Mouse (Mus musculus) layer of hippocampus, adult 11-12 months (tissue): ENCODE measurements around the gene Etl4.

Experiments used
- DNase-seq: peaks from one replicate; pipeline ENCODE4 v3.0.0; 2022; ENCODE audit warnings: low spot score

Etl4 gene

DNA sequence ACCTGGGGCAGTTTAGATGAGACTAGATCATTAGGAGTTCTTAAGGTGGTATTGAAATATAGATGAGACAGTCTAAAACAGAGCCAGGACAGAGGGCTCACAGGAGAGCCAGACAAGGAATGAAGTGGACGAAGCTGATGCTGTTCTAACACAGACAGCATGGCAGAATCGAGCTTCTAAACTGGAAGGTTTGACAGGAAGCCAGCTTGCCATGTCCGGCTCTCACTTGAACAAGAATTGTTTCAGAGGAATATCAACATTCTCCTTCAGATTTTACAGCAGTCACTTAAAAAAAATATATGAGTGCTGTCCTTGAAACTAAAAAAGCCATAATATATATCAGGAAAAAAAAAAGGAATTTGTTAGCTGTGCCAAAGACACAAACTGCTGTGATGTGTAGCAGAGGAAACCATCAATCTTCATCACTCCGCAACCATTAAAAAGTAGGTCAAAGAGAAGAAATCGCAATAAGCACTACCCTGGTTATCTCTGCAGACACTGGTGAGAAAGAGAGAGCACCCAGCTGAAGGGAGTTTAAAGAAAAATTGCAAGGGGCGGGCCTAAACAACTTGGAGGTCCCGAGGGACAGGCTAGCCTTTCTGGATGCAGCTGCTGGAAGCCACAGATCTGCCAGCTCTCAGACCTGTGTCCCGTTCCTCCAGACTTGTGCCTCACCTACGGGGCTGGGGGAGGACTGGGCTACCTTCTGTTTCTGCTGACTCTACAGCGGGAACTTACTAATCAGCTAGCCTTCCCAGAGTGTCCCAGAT, 534.3 kb downstream of the Etl4 start:
- DNase-seq, result no peak

DNA sequence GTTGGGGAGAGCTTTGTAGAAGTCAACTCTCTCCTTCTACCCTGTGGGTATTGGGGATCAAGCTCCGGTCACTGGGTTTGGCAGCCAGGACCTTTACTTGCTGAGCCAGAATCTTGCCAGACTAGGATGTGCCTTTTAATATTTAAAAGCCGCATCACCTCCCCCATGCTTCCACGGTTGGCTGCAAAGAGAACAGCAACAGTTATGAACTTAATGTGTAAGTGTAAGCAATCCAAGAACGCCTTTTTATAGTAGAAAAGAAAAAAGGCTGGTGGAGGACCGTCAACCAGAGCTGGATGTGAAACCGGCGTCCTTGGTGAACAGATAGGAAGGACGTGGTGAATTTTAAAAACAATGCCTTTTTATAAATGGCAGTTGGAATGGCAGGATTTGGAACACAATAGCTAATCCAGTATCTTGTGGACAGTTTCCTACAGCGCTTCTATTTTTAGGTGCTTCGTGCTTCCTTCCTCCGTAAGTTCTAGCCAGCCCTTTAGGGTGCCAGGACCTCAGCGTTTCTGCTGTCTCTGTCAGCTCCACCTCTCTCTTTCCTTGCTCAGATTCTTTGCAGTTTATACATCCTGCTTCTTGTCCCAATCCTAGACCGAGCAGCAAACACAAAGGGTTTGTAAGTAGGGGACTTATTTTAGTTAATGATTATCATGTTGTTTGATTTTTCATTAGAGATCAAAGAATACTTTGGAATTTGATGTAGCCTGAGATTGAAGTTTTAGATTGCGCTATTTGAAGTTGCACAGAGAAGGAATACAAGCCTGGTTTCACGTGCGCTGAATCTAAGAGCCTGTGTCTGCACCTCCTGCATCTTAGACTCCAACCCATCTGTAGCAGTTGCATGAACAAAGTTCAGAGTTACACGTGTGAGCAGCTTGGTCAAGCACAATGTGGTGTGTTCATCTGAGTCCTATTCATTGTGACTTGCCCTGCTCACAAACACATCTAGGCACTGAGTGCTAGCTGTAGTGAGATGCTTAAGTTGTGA, 535.9 kb downstream of the Etl4 start:
- DNase-seq, result no peak

DNA sequence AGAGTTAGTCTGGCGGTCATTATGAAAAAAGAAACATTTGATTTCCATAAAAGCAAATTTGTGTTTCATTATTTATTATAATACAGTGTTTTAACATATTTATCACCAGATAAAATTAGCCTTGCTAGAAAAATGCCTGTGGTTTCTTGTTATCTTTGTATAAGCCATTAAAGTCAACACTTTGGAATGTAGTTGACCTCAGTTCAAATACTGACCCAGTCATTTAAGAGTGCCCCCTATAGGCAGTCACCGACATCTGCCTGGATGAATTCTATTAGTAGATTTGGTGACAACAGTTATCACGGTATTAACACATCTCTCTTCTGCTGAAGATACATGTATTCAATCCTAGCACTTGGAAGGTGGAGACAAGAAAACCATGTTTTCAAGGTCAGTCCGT, 536.6 kb downstream of the Etl4 start:
- DNase-seq, result no peak

DNA sequence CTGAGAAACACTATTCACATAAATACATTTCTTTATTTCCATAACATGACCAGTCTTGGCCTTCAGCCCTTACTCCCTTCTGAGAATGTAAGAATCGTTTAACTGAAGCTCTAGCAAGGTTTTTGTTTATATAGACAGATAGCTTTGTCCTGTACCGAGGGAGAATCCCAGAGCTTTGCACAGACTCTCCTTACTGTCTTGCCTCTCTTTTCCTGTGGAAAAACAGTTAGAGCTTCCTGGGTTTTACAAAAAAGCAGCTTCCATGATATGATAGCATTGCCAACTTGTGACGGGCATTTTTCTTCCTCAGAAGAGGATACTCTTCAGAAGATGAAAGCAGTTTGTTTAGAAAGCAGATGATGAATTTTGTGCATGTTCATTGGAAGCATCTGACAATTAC, 541.4 kb downstream of the Etl4 start:
- DNase-seq, result no peak

DNA sequence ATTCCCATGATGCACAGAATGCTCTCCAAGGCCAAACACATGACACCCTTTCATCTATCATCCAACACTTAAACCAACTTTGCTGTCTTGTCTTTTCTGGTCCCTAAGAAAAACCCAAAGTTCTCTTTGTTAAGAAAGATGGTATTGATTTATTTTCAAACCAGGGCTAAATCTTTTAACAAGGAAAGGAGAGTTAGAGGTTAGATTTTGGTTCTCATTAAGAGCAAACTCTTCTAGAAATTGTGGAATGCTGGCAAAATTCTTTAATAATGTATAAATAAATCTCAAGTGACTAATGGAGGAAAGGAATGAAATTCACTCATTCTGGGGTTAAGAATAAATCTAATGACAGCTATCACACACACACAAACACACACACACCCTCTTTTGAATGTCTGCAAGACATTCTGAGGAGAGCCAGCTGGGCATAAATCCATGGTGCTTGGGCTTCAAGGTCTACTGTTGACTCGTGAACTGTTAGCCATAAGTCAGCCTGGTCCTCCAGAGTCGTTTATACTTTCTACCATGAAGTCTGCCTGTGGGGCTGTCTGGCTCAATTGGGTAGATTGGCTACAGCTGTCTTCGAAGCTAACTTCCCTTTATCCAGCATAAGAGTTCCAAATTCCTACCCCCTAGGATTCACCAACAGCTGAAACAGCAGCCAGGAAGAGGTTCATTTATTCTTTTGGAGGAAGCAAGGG, 544.1 kb downstream of the Etl4 start:
- no peak for DNase-seq

DNA sequence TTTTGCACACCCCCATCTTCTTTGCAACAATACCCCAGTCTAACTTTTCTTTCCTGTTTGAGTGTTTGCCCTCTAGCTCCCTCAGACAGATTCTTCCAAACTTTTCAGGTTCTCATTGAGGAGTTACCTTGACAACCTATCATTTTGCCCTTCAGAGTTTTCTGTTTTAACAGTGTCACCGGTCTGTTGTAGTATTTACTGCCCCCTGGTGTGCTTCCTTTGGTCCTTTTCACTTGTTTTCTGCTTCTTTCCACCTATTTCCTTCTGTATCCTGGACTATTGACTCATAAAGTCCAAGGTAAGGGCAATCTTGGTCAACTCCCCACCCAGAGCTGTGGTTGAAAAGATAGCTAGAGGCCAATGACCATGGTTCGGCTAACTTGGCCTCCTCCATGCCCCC, 569.6 kb downstream of the Etl4 start:
- no peak for DNase-seq

DNA sequence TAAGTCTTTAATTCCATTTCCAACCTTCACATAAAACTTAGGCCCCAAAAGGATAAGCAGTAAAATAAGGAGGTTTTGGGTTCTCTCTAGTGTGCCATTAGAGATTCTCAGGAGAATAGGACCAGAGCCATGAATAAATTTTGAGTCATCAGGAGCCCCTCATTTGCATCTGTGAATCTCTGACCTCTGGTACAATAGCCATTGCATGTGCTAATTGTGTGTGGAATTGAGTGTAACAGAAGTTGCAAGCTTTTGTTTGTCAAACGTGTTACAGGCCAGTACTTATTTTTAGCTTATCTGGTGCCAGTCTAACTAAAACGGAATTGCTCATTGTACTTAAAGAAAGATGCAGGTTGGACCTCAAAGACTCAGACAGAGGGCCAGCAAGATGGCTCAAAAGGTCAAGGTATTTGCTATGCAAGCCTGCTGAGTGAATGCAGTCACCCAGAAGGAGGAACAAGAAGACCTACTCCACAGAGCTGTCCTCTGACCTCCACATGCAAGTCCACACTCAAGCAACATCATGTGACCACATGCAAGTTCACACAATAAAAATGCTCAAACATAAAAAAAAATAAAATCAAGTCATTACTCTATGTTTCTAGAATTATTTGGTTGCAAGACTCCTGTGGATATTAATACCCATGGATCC, 576.7 kb downstream of the Etl4 start:
- DNase-seq, result no peak

DNA sequence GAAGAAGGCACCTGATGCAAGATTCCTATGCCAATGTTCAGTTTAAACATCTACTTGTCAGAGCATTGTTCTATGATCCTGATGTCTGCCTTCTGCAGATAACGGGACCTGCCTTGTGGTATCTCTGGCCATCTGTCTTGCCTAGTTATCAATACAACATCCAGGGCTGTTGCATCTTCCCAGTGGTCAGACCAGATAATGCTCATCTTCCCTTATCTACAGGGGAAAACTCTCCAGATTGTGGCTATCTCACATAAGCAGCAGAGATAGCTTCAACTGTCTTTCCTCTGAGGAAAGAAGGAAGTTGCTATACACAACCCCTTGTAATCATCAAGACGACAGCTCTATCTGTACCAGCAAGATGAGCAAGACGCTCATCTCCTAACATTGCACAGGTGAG, 579.5 kb downstream of the Etl4 start:
- no peak for DNase-seq

DNA sequence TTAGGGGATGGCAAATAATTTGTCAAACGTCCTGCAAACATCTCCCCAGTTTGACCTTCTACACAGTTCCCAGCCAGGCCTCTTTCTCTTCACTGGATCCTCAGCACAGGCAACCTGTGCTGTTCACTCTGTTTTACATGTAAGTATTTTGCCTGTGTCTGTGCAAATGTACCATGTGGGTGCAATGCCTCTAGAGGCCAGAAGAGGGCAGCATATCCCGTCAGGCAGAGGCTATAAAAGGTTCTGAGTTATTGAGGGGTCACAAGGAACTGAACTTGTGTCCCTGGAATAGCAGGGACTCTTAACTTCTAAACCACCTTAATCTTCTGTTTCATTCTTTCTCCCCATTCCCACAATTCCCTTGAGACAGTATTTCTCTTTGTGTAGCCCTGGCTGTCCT, 582.5 kb downstream of the Etl4 start:
- DNase-seq, result no peak

DNA sequence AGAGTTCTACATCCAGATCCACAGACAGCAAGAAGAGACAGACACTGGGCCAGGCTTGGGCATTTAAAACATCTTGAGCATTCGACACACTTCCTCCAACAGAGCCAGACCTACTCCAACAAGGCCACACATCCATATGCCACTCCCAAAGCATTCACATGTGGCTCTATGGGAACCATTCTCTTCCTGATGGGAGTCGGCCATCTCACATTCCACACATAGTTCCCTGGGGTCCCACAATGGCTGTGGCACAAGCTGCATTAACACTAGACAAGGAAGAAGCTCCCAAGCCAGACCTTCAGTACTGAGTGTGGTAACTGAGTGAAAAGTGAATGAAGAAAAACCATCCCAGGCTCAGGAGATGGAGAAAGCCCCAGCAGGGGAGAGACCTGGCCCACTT, 584.2 kb downstream of the Etl4 start:
- DNase-seq, result no peak

DNA sequence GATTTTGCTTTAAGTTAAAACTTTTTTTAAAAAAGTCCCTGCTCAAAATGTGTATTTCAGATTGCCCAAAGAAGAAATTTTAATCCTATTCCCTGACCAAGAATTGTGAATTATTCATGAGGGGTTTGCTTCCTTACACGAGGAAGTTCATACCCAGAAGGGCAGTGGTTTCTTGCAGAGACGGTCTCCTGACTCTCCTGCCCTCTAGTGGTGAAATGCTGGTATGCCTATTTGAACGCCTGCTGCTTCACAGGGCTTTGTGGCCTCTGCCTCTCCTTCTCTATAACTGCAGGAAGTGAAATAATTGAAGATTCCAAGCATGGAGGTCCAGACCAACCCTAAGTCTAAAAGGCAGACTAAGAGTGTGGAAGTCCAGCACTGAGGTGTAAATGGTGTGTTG, 585.1 kb downstream of the Etl4 start:
- DNase-seq, result peak; percentile 76

DNA sequence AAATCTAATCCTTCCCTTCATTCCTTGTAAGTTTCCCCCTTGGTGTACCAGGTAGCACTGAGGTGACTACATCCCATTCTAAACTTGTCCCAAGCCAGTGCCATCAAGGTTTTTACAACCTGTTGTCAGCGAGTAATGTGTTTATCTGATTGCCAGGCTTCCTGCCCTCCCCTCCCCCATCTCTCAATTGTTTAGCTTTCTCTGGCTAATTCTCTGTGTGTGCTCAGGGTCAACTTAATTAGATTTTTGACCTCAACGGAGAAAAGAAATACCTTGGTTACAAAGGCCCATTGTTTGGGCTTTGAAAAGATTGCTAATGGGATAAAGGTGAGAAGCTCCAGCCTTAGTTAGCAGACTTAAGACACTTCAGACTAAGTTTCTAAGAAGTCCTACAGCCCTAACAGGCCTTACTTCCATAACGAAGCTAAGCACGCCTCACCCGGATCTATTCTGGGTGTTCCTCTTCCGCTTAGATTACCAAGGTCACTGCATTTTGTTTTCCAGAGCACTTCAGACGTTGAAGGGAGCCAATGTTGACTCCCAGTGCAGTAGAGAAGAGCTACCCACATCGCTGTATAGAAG, 586.7 kb downstream of the Etl4 start:
- DNase-seq, result no peak

DNA sequence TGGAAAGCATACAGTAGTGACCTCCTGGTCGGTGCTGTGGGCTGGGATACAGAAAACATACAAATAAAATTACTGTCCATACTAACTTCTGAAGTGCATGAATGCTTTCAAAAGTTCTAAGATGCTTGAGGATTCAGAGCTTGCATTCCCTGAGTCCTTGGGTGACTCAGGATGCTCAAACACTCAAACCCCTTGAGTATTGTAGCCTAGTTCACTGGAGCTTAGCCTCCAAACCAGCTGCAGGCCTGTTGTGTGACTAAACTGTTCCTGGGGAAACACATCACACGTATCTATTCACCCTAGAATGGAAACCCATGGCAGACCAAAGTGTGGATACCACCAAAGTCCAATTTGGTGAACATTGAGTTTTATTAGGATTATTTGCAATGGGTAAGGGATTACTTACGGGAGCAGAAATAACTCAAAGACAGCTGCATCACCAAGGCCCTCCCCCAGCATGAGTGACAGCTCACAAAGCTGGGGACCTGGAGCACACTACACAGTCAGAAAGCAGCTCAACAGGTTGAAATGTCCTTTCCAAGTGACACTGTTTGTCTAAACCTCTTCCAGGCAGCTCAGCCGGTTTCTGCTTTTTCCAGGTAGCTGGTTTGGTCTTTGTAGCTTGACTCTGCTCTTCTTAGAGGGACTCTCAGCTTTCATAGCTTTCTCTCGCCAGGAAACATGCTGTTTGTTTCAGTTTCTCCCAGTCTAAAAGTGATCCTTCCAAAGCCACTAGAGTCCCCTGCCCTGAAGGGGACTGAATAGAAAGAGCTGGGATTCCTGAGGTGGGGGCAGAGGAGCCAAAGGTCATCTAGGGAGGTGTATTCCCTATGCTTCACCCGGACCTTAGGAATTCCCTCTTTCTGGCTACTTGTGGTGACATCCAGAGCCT, 598.5 kb downstream of the Etl4 start:
- DNase-seq, result no peak

DNA sequence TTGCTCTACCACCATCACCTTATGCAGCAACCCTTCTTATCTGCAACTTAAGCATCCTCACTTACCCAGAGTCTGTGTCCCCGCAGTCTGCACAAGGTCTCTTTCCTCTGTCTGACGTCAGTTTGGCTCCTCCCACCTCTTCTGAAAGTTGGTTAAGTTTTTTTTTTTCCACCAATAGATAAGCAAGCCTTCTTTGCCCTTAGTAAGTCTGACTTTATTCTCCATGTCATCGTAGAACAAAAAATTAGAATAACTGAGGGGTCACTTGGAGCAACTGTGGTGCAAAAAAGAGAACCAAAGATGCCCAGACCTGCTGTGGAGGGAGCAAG, 599.1 kb downstream of the Etl4 start:
- no peak for DNase-seq

DNA sequence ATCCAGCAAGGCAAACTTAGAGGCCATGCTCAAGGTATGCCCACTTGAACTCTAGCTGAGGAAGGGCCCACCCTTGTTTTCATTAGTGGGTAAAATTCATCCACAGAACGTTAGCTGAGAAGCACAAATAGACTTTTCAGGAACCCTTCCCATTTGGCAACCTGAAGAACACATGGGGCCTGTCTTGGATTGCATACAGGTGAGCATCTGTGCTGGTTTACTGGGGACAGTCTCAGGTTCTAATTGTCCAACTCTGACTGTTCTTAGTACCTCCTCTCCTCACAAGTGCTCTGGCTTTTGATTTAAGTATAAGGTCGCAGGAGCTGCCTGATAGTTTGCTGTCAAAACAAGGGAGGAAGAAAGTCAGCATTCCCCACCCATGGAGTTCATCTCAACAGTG, 600.5 kb downstream of the Etl4 start:
- DNase-seq, result no peak

DNA sequence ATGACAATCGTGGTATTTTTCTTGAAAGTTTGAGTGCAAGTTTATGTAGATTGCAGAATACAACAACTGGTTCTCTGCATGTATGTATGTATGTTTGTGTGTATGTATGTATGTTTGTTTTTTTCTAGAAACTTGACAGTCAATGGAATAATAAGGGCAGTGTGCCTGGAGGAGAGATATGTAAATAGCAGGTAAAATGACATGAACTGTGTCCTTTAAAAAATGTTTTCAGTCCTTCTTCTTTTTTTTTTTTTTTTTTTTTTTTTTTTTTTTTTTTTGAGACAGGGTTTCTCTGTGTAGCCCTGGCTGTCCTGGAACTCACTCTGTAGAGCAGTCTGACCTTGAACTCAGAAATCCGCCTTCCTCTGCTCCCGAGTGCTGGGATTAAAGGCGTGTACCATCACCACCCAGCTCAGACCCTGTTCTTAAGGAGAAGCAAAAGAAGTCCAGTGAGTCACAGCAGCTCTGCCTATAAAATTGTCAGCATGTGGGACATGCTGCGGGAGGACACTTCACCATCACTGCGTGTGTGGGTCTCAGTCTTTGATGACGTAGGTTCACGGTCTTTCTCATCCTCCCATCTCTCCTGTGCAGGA, 606.8 kb downstream of the Etl4 start:
- DNase-seq, result no peak

DNA sequence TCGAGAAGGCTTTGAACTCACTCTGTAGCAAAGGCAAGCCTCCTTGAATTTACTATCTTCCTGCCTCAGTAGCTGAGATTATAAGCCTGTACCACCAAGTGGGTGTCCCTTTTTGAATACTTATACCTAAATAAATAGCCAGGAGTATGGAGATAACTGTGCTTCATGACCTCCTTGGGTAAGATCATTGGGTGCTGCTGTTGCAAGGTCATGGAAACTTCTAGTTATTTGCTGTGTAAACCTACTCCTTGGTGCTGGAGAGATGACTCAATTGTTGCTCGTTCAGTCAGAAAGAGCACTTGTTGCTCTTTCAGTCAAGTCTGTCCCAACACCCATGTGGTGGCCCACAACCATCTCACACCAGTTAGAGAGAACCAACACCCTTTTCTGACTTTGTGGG, 608.3 kb downstream of the Etl4 start:
- no peak for DNase-seq

DNA sequence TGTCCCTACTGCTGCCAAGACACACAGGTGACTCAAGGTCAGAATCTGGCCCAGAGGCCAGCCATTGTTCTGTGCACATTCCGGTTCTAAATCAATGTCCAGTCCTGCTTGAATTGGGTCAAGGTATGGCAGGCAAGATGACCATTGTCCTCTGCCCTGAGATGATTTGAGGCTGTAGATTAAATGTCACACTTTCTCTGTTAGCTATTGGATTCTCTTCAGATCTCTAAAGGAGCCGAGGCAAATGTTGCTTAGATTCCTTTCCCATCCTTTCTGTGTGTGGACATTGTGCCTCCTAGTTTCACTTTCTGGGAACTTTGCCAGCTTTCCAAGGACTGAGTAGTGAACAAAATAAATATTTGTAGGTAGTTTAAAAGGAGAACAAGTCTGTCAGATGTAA, 608.9 kb downstream of the Etl4 start:
- DNase-seq, result no peak

DNA sequence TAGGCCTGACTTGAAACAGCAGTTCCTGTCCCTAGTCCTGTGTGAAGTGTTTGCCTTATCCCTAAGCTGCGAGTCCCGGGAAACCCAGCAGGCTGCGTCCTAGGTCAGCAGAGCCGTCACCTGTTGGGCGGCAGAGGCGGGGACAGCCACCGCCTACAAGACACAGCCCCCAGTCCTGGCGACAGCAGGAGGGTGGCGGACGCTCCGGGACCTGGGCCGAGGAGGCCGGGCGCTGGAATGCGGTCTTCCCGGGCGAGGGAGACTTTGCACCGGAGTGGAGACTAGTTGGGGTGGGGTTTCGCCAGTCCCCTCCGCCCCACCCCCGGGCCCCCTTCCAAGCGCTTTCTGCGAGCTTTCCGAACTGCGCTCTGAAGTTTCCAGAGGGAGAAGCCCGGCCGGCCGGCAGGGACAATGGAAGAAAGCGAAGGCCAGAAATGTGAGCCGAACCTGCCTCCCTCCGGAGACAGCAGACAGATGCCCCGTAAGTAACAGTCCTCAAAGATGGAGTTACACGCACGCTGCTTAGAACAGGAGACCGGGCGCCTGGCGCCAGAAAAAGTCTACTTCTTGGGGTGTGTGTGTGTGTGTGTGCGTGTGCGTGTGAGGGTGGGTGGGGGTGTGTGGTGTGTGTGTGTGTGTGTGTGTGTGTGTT, 610.0 kb downstream of the Etl4 start:
- peak; percentile 8 for DNase-seq

DNA sequence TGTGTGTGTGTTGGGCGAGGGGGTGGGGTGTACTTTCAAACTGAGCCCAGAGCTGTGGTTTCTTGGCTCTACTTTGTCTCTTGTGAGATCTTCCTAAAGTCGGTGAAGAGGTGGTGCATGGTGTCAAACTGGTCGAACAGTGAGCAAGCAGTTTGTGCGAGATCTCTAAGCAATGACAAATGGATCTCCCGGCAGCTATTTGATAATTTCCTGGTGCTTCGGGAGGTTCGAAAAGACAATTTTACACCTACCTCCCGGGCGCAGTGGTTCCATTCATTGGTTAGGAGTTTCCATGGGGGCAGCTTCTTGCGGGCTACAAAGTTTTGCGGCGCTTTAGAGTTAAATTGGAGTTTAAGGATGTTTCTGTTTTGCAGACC, 610.5 kb downstream of the Etl4 start:
- no peak for DNase-seq
